Mouse (Mus musculus) cerebellum, adult 8-10 months (tissue): Measurements from ENCODE around the gene D16Ertd472e.
"Not testable (repeated sequence)": the region's sequence is repeated elsewhere in the genome, so short reads cannot be mapped to it uniquely, and the experiment has no call there.

Experiments
- DNase-seq: peaks from one replicate; pipeline ENCODE4 v3.0.0; 2022

Gene D16Ertd472e

GRCm38 (mm10) chr16:78564110-78564821, 12.2 kb downstream of the D16Ertd472e start:
- no peak for DNase-seq

- no peak for DNase-seq
Measured at GRCm38 (mm10) chr16:78563093-78563971, 13.2 kb downstream of the D16Ertd472e start.

- no peak for DNase-seq
Measured at GRCm38 (mm10) chr16:78560627-78561026, 15.9 kb downstream of the D16Ertd472e start.

- DNase-seq, result no peak
Measured at GRCm38 (mm10) chr16:78560063-78560462, 16.4 kb downstream of the D16Ertd472e start.

- no peak for DNase-seq
Measured at GRCm38 (mm10) chr16:78557573-78557972, 18.9 kb downstream of the D16Ertd472e start.

- DNase-seq, result no peak
Measured at GRCm38 (mm10) chr16:78554911-78555648, 21.4 kb downstream of the D16Ertd472e start.

- DNase-seq, result no peak
Measured at GRCm38 (mm10) chr16:78547367-78547766, 29.1 kb downstream of the D16Ertd472e start.

GRCm38 (mm10) chr16:78546529-78546928, 30.0 kb downstream of the D16Ertd472e start:
- no peak for DNase-seq

- DNase-seq, result no peak
Measured at GRCm38 (mm10) chr16:78540376-78541246, 35.9 kb downstream of the D16Ertd472e start.

GRCm38 (mm10) chr16:78537798-78538422, 38.6 kb downstream of the D16Ertd472e start:
- no peak for DNase-seq

- no peak for DNase-seq
Measured at GRCm38 (mm10) chr16:78537322-78537721, 39.2 kb downstream of the D16Ertd472e start.

GRCm38 (mm10) chr16:78534468-78534867, 42.0 kb downstream of the D16Ertd472e start:
- DNase-seq, result no peak

- no peak for DNase-seq
Measured at GRCm38 (mm10) chr16:78531957-78532605, 44.4 kb downstream of the D16Ertd472e start.

GRCm38 (mm10) chr16:78522974-78523373, 53.5 kb downstream of the D16Ertd472e start:
- DNase-seq, result no peak

GRCm38 (mm10) chr16:78518697-78519096, 57.8 kb downstream of the D16Ertd472e start:
- no peak for DNase-seq

GRCm38 (mm10) chr16:78517171-78517570, 59.3 kb downstream of the D16Ertd472e start:
- DNase-seq, result no peak

GRCm38 (mm10) chr16:78511526-78511925, 65.0 kb downstream of the D16Ertd472e start:
- DNase-seq, result no peak

GRCm38 (mm10) chr16:78502492-78502891, 74.0 kb downstream of the D16Ertd472e start:
- no peak for DNase-seq

- not testable (repeated sequence) for DNase-seq
Measured at GRCm38 (mm10) chr16:78492696-78493095, 83.8 kb downstream of the D16Ertd472e start.

- no peak for DNase-seq
Measured at GRCm38 (mm10) chr16:78490779-78491178, 85.7 kb downstream of the D16Ertd472e start.
